18 mouse cellular contexts compared by ENCODE assay signal in the genomic region with DNA sequence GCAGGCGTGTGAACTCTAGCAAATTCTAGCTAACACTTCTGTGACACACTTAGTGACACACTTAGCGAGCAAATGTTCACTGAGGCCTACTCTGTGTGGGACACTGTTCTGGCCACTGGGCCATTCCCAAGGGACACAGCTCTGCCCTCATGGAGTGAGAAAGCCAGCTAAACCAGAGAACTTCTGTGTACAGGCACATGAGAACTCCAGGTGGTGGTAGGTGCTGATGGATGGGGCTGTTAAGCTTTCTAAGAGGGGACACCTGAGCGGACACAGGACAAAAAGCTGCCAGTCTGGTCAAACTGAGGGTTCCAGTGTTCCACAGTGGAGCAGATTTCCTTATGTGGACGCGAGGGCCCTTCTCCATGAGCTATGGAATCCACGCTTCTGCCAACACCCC. TPM values are rescaled to one million over a fixed set of nuclear protein-coding genes. Genes with fewer than 3 reads are reported as not detected.
DNase-seq lines count a peak whose midpoint lies in the region; ATAC-seq and TF ChIP-seq lines count a peak whose summit lies in the region.
"Had no signal": no experiment of that assay in that cellular context is flagged by ENCODE, and none has a peak within 500 bp of the region (broad histone marks: within the 10 kb centered on the region; RNA-seq: fewer than 3 reads in every experiment).

No protein-coding gene starts in this region.

- H3K4me1 ChIP-seq in cerebellum, adult 2 months (ENCODE audit: control insufficient read depth, insufficient read depth, low read length): peaks cover 75% of the 10 kb centered on the region
- peaks cover 98% of the 10 kb centered on the region for H3K4me1 ChIP-seq in heart, embryonic 13.5 days
- peaks cover 92% of the 10 kb centered on the region for H3K4me1 ChIP-seq in limb, embryonic 12.5 days (replicated peaks)
- H3K4me1 ChIP-seq: liver, embryonic 15.5 days had no signal

- H3K27me3 ChIP-seq in cerebellum, adult 2 months (ENCODE audit: control insufficient read depth, insufficient read depth, low read length): no peaks in the 10 kb centered on the region
- H3K27me3 ChIP-seq in heart, embryonic 13.5 days (replicated peaks): no peaks in the 10 kb centered on the region
- H3K27me3 ChIP-seq in limb, embryonic 12.5 days: no peaks in the 10 kb centered on the region

- intact Hi-C loops in heart, postnatal 10 days (cut with DNase I): no loop called here
- intact Hi-C loops in left cerebral cortex, adult 2 months (cut with DNase I): no loop called here
- intact Hi-C loops in left cerebral cortex, postnatal 25 days (cut with DNase I): no loop called here

- no peak overlapping the region for H3K4me3 ChIP-seq in cerebellum, adult 2 months (replicated peaks; ENCODE audit: insufficient read depth, low read depth, low read length)
- H3K4me3 ChIP-seq in heart, embryonic 13.5 days: no peak overlapping the region
- no peak overlapping the region for H3K4me3 ChIP-seq in left cerebral cortex, adult 2 months
- no peak overlapping the region for H3K4me3 ChIP-seq in limb, embryonic 12.5 days (replicated peaks)
- H3K4me3 ChIP-seq: liver, embryonic 15.5 days; neural tube, embryonic 12.5 days had no signal

- 66% methylated on average over 6 of the region's 6 CpGs for WGBS in cerebellum, adult 2 months
- whole genome bisulfite sequencing in heart, embryonic 13.5 days: 77% methylated on average over 6 of the region's 6 CpGs
- WGBS in limb, embryonic 12.5 days: 79% methylated on average over 6 of the region's 6 CpGs

- peak overlapping the region; percentile 88 for H3K27ac ChIP-seq in cerebellum, adult 2 months (ENCODE audit: insufficient read depth, low read length)
- H3K27ac ChIP-seq in heart, embryonic 13.5 days (replicated peaks): peak overlapping the region; percentile 100
- H3K27ac ChIP-seq in left cerebral cortex, adult 2 months: peak overlapping the region; percentile 72; the same call in 1 of the 2 replicates
- H3K27ac ChIP-seq in limb, embryonic 12.5 days: peak overlapping the region; percentile 57; the same call in 1 of the 2 replicates
- H3K27ac ChIP-seq: liver, embryonic 15.5 days; neural tube, embryonic 12.5 days had no signal

- no peak for TF ChIP-seq CTCF in cerebellum, adult 2 months (IDR thresholded peaks at IDR 0.05; ENCODE audit: borderline replicate concordance, insufficient read depth, low read depth, low read length)
- no peak for TF ChIP-seq CTCF in left cerebral cortex, adult 2 months (IDR thresholded peaks at IDR 0.05)

- TF ChIP-seq POLR2A in cerebellum, adult 2 months (IDR thresholded peaks at IDR 0.05; ENCODE audit: borderline replicate concordance, insufficient read depth, low read length): no peak

- DNase-seq in cerebellum, adult 2 months: no peak
- DNase-seq in heart, postnatal 10 days: no peak
- no peak for DNase-seq in left cerebral cortex, adult 2 months (ENCODE audit: extremely low spot score in 1 of 2, low spot score in 2 of 2)
- no peak for DNase-seq in left cerebral cortex, postnatal 25 days (ENCODE audit: low spot score in 2 of 2)
- DNase-seq in embryo, embryonic 10 days (ENCODE audit: low spot score): no peak
- DNase-seq: adrenal gland, adult 2 months; cerebellum, adult 11 months; gastrocnemius, postnatal 25 days; kidney, adult 9 months; layer of hippocampus, postnatal 36 days; left cerebral cortex, postnatal 4 days; right cerebral cortex, postnatal 25 days had no signal

- H3K9me3 ChIP-seq in heart, embryonic 13.5 days: no peaks in the 10 kb centered on the region
- no peaks in the 10 kb centered on the region for H3K9me3 ChIP-seq in limb, embryonic 12.5 days
- H3K9me3 ChIP-seq: liver, embryonic 15.5 days; neural tube, embryonic 12.5 days had no signal

- no peak for ATAC-seq in cerebellum, adult (ENCODE audit: insufficient number of reproducible peaks, low FRiP score, low TSS enrichment)
- ATAC-seq in heart, embryonic 13.5 days (ENCODE audit: extremely low read depth, insufficient number of reproducible peaks, low FRiP score, low TSS enrichment): no peak
- ATAC-seq in limb, embryonic 12.5 days (ENCODE audit: insufficient number of reproducible peaks, insufficient read depth, low FRiP score, low TSS enrichment, low read depth): no peak
- ATAC-seq: inflammation-experienced regulatory T-cells, adult 6 months had no signal

- no peak overlapping the region for H3K4me2 ChIP-seq in heart, embryonic 13.5 days
- H3K4me2 ChIP-seq in limb, embryonic 12.5 days: no peak overlapping the region
- H3K4me2 ChIP-seq: liver, embryonic 15.5 days; neural tube, embryonic 12.5 days had no signal

- no peaks in the 10 kb centered on the region for H3K36me3 ChIP-seq in heart, embryonic 13.5 days
- no peaks in the 10 kb centered on the region for H3K36me3 ChIP-seq in limb, embryonic 12.5 days
- H3K36me3 ChIP-seq: liver, embryonic 15.5 days; neural tube, embryonic 12.5 days had no signal

- peak overlapping the region; percentile 83 for H3K9ac ChIP-seq in heart, embryonic 13.5 days
- H3K9ac ChIP-seq in limb, embryonic 12.5 days (replicated peaks): no peak overlapping the region
- H3K9ac ChIP-seq: liver, embryonic 15.5 days; neural tube, embryonic 12.5 days had no signal

RNA-seq across cellular contexts. Expression of gene Unc5b, which starts 13.5 kb away (rescaled TPM):
- 44.4 and 44.8 TPM in 2 replicates for polyA plus RNA-seq in cerebellum, adult 2 months (2012; rRNA removed)
- polyA plus RNA-seq in heart, embryonic 13.5 days (2015; fragmentation: Nextera tagmentation; extraction: Ambion mirVana): 12.1 and 13.9 TPM in 2 replicates
- 10 to 100 TPM; 35.3 to 47.0 TPM for total RNA-seq in heart, postnatal 10 days (2021)
- 10 to 100 TPM in 1 of 2 experiments, 1 to 10 TPM in 1; 9.0 to 10.3 TPM for total RNA-seq in left cerebral cortex, adult 2 months (2021)
- total RNA-seq in left cerebral cortex, postnatal 25 days (2021): 10 to 100 TPM; 10.1 to 10.8 TPM
- 12.7 and 13.5 TPM in 2 replicates for polyA plus RNA-seq in limb, embryonic 12.5 days (2016; fragmentation: Nextera tagmentation; extraction: Ambion mirVana)
